Mouse (Mus musculus): ENCODE results near the gene Trim7. TPM values are rescaled to one million over a fixed set of nuclear protein-coding genes. Genes with fewer than 3 reads are reported as not detected.

Gene Trim7
- total and polyA plus RNA-seq, 3 experiments = 0.81 to 1.3 TPM; not detected in 1

DNA sequence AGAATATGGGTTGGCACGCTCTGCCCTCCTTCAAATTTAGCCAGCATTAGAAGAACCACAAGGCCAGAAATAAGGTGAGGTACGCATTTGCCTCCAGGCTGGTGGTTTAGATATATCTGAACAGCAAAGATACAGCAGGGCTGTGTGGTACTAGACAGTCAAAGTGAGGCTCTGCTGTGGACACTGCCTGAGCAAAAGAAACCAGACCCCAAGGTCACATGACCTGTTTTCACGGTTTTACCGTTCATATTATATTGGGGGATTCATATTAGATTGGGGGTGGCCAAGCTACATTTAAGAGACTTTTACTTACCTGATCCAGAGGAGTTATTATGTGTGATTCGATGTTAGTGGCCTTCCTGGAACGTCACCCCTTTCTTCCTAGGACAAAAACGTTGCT lies 44.8 kb downstream of the Trim7 start (continued):
- TF ChIP-seq SIN3A (IDR thresholded peaks at IDR 0.05; ENCODE audit: low read length) (0 out of 2 replicates have a peak, but pooled peaks have one; percentile 10), MAX (IDR thresholded peaks at IDR 0.05; ENCODE audit: low read length) (peak; percentile 56), MAFK (IDR thresholded peaks at IDR 0.05; ENCODE audit: borderline replicate concordance, low read depth, low read length) (no peak)

DNA sequence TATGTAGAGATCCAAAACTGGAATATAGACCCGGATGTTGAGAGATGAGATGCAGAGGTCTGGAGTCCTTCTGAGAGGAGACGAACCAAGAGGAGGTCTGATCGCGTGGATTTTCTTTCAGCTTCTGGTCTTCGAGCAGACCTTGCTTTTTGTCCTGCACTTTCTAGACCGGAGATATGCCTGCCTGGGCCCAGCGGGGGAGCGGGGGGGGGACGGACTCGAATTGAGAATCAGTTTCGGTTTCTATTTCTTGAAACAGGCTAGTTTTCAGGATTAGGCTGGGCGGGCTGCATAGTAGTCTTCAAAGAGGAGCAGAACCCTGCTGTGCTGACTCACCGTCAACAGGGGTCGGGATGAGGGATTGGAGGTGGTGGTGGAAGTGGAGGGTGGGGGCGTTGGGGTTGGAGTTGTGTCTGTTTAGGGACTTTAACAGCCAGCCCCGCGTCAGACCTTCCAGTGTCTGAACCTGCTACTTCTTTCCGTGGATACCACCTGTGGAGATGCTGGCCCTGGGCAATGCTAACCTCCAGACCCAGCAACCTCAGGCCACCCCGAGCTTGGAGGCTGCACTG lies 45.3 kb downstream of the Trim7 start, which contains the start of gene Irgm1:
TSS of gene Irgm1 (minus strand) at position 483 of the 572 bp plus-strand sequence.
- peak within 1 kb of the TSS; percentile 89 for H3K9ac ChIP-seq (ENCODE audit: control insufficient read depth, low read depth, low read length, poor library complexity, severe bottlenecking)
- H3K4me1 ChIP-seq (ENCODE audit: control insufficient read depth in 1 of 2, insufficient read depth in 2 of 2, low read length in 2 of 2) = peaks cover 12 to 35% of the 10 kb centered on the region in 2 experiments
- peak within 1 kb of the TSS; percentile 65 to 86 for H3K4me3 ChIP-seq (ENCODE audit: control insufficient read depth in 1 of 2, insufficient read depth in 1 of 2, low read depth in 2 of 2, low read length in 2 of 2)
- H3K36me3 ChIP-seq (ENCODE audit: control insufficient read depth in 1 of 2, insufficient read depth in 2 of 2, low read length in 2 of 2) = peaks cover 0 to 23% of the 10 kb centered on the region in 2 experiments; a peak in 2 of 4 replicates
- peak; percentile 88 for DNase-seq (ENCODE audit: low read depth, low spot score)
- H3K27me3 ChIP-seq (ENCODE audit: control insufficient read depth in 1 of 2, insufficient read depth in 2 of 2, low read length in 2 of 2) = no peaks in the 10 kb centered on the region
- peak within 1 kb of the TSS; percentile 95 for H3K27ac ChIP-seq (ENCODE audit: control insufficient read depth, low read depth, low read length)
- no peaks in the 10 kb centered on the region for H3K9me3 ChIP-seq (replicated peaks; ENCODE audit: insufficient read depth, low read length)
- H3K79me2 ChIP-seq (ENCODE audit: control insufficient read depth, insufficient read depth, low read length, poor library complexity) = peaks cover 16% of the 10 kb centered on the region; the same call in 1 of the 2 replicates
- TF ChIP-seq ZMIZ1 (IDR thresholded peaks at IDR 0.05; ENCODE audit: low read depth, low read length) = 0 out of 2 replicates have a peak, but pooled peaks have one; percentile 0
- TF ChIP-seq CHD2 (IDR thresholded peaks at IDR 0.05; ENCODE audit: low read length) = no peak
- TF ChIP-seq E2F4 (IDR thresholded peaks at IDR 0.05; ENCODE audit: borderline replicate concordance, low read depth, low read length) = no peak
- no peak for TF ChIP-seq BHLHE40 (IDR thresholded peaks at IDR 0.05; ENCODE audit: borderline replicate concordance, low read depth, low read length)
- peak; percentile 54; the same call in 1 of the 2 replicates for TF ChIP-seq ELF1 (IDR thresholded peaks at IDR 0.05; ENCODE audit: low read depth, low read length)
- peak; percentile 93 for TF ChIP-seq ETS1 (IDR thresholded peaks at IDR 0.05; ENCODE audit: low read depth, low read length)
- TF ChIP-seq MAFK (IDR thresholded peaks at IDR 0.05; ENCODE audit: borderline replicate concordance, low read depth, low read length) = 0 out of 2 replicates have a peak, but pooled peaks have one; percentile 8
- no peak for TF ChIP-seq ZNF384 (IDR thresholded peaks at IDR 0.05; ENCODE audit: low read depth, low read length)
- no peak for TF ChIP-seq KAT2A (conservative IDR thresholded peaks at IDR 0.05; ENCODE audit: low read depth, low read length)
- TF ChIP-seq MAZ (IDR thresholded peaks at IDR 0.05; ENCODE audit: low read depth, low read length) = peak; percentile 81; the same call in 1 of the 2 replicates
- peak in 1 of 2 experiments; percentile 14; a peak in 2 of 4 replicates for TF ChIP-seq EP300 (IDR thresholded peaks at IDR 0.05; ENCODE audit: low read depth in 1 of 2, low read length in 2 of 2)
- peak; percentile 7; the same call in 1 of the 2 replicates for TF ChIP-seq MYB (IDR thresholded peaks at IDR 0.05; ENCODE audit: low read depth, low read length)
- TF ChIP-seq USF2 (IDR thresholded peaks at IDR 0.05; ENCODE audit: borderline replicate concordance in 1 of 2, insufficient read depth in 1 of 2, low read depth in 1 of 2, low read length in 2 of 2) = no peak
- TF ChIP-seq MYC (IDR thresholded peaks at IDR 0.05; ENCODE audit: low read depth, low read length) = 0 out of 2 replicates have a peak, but pooled peaks have one; percentile 30
- no peak for TF ChIP-seq MEF2A (IDR thresholded peaks at IDR 0.05; ENCODE audit: extremely low read depth, insufficient replicate concordance, low read depth, low read length, poor library complexity, severe bottlenecking)
- 0 out of 2 replicates have a peak, but pooled peaks have one; percentile 39 for TF ChIP-seq TCF12 (IDR thresholded peaks at IDR 0.05; ENCODE audit: low read depth, low read length)
- 0 out of 2 replicates have a peak, but pooled peaks have one; percentile 9 for TF ChIP-seq RCOR1 (IDR thresholded peaks at IDR 0.05; ENCODE audit: low read depth, low read length)
- TF ChIP-seq POLR2AphosphoS2 (IDR thresholded peaks at IDR 0.05; ENCODE audit: low read length) = 0 out of 2 replicates have a peak, but pooled peaks have one; percentile 10
- no peak for TF ChIP-seq ZC3H11A (IDR thresholded peaks at IDR 0.05; ENCODE audit: low read depth, low read length)
- TF ChIP-seq SMC3 (IDR thresholded peaks at IDR 0.05; ENCODE audit: low read depth, low read length) = no peak; the same call in 1 of the 2 replicates
- no peak for TF ChIP-seq POLR2AphosphoS5 (IDR thresholded peaks at IDR 0.05; ENCODE audit: borderline replicate concordance, low read depth, low read length)
- TF ChIP-seq CTCF (IDR thresholded peaks at IDR 0.05 in 2 of 3, conservative IDR thresholded peaks at IDR 0.05 in 1 of 3; ENCODE audit: control insufficient read depth in 1 of 3, insufficient read depth in 1 of 3, low read depth in 2 of 3, low read length in 3 of 3, poor library complexity in 1 of 3, severe bottlenecking in 1 of 3) = peak in 1 of 3 experiments; percentile 14; a peak in 1 of 6 replicates
- peak; percentile 3; the same call in 1 of the 2 replicates for TF ChIP-seq MAX (IDR thresholded peaks at IDR 0.05; ENCODE audit: low read length)
- no peak; the same call in 1 of the 2 replicates for TF ChIP-seq SIN3A (IDR thresholded peaks at IDR 0.05; ENCODE audit: low read length)
- no peak for TF ChIP-seq JUND (IDR thresholded peaks at IDR 0.05; ENCODE audit: low read depth, low read length)
- no peak; the same call in 1 of the 2 replicates for TF ChIP-seq NELFE (IDR thresholded peaks at IDR 0.05; ENCODE audit: low read depth, low read length)
- peak; percentile 42 to 62; a peak in 2 of 4 replicates for TF ChIP-seq POLR2A (IDR thresholded peaks at IDR 0.05; ENCODE audit: control insufficient read depth in 1 of 2, insufficient read depth in 1 of 2, low read depth in 1 of 2, low read length in 2 of 2, poor library complexity in 1 of 2)
- no peak for TF ChIP-seq UBTF (IDR thresholded peaks at IDR 0.05; ENCODE audit: borderline replicate concordance, insufficient read depth, low read depth, low read length)
- peak; percentile 10; the same call in 1 of the 2 replicates for TF ChIP-seq CHD1 (IDR thresholded peaks at IDR 0.05; ENCODE audit: low read depth, low read length)
- TF ChIP-seq GABPA (IDR thresholded peaks at IDR 0.05; ENCODE audit: low read depth, low read length) = no peak
- peak; percentile 51; the same call in 1 of the 2 replicates for TF ChIP-seq TBP (IDR thresholded peaks at IDR 0.05; ENCODE audit: low read depth, low read length)
- TF ChIP-seq USF1 (IDR thresholded peaks at IDR 0.05; ENCODE audit: low read depth, low read length) = no peak
